Mouse (Mus musculus): ENCODE measurements around the gene Bicra.

- TF ChIP-seq CTCF (IDR thresholded peaks at IDR 0.05) (no peak), EP300 (IDR thresholded peaks at IDR 0.05) (no peak)
Measured at GRCm38 (mm10) chr7:16048164-16048564, 443 bp upstream of the Bicra start.
